Mouse (Mus musculus) gastrocnemius, postnatal 14 days (tissue): ENCODE measurements around the gene Aff1. TPM values are rescaled to one million over a fixed set of nuclear protein-coding genes. Genes with fewer than 3 reads are reported as not detected.

Source experiments
- DNase-seq: peaks from one replicate; pipeline ENCODE4 v3.0.0; 2021; ENCODE audit warnings: mixed read lengths
- intact Hi-C: fragments of 180-260 bp; cut with DNase I; formaldehyde crosslinking; loops from one replicate; pipeline ENCODE4 v1.15.1; 2025; ENCODE audit warnings: low total_unique reads
- total RNA-seq, 2 experiments: library from RNA; stranded (reverse); gene quantifications; 2 replicates each; pipeline ENCODE4 v1.2.3; 2021

Gene Aff1
- total RNA-seq, 2 experiments from 2014 or later: 26.3 to 45.5 TPM

DNA sequence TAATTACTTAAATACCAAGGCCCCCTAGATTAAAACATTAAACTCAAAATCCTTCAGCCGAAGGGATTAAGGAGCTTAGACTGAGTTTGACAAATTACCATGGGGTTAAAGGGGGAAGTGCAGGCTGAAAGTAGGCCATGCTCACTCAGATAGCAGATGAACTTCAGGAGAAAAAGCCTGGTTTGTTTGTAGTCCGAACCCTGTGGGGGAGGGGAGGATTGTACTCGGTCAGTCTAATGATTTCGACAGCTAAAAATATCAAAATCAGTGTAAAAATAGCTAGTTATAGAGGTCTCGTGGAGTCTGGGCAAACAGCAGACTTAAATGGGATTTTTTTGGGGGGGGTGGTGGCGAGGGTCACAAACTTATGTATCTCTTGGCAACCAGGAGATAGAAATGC is 96.3 kb downstream of the Aff1 start:
- no peak for DNase-seq
- intact Hi-C loops: no loop called here

DNA sequence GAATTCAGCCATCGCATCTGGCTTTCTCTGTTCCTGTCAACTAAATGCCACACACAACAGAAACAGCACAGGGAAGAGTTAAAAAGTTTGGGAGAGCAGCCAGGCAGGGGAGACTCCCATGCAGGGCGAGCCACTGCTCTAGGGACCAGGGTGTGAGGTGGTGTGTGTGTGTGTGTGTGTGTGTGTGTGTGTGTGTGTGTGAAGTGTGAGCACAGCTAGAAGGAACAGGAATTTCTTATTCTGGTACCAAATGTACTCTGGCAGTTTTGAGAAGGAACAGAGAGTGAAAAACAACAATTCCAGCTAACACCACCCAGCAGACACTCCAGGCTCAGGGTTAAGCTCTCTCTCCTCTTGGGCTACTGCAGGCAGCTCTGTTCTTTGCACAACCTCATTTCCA is 96.8 kb downstream of the Aff1 start:
- intact Hi-C loops: no loop called here

DNA sequence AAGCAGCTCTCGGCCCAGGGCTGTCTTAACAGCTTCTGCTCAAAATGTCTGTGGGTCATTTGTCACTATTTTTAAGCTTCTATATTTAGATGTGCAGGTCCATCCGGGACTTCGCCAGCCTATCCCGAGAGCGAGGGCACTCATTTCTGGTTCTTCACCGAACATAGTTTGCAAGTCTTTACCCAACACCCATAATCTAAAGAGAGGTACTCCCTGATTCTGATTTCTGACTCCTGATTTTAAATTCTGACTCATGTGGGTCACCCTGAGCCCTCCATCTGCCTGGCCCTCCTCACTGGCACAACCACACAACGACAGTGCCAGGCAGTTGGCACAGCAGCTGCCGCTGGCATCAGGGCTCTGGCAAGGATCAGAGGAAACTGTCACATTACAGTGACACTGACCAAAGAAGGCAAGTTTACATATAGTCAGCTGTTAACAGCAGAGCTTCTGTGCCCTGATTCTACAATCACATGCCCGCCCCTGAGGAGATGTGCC is 97.5 kb downstream of the Aff1 start:
- peak; percentile 78 for DNase-seq
- intact Hi-C loops: no loop called here

More for the DNA sequence above, 96.8 kb downstream of the Aff1 start:
- peak; percentile 56 for DNase-seq

DNA sequence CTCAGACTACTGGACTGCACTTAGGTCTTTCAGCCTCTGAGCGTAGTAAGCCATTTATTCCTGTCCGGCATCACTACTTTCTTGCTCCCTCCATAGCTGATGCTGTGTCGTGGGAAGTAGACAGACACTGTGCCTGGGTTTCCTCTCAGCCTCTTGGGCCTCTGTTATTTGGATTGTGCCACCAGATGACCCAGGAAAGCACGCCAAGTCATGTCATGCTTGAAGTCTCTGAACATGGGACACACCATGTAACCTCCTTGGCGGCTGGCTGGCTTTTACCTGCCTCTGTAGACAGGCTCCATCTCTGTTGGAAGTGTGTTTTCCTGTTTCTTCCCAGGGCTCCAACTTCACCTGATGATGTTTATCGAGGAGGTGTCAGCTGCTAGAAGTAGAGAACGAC is 99.6 kb downstream of the Aff1 start:
- intact Hi-C loops: no loop called here
- DNase-seq: no peak

DNA sequence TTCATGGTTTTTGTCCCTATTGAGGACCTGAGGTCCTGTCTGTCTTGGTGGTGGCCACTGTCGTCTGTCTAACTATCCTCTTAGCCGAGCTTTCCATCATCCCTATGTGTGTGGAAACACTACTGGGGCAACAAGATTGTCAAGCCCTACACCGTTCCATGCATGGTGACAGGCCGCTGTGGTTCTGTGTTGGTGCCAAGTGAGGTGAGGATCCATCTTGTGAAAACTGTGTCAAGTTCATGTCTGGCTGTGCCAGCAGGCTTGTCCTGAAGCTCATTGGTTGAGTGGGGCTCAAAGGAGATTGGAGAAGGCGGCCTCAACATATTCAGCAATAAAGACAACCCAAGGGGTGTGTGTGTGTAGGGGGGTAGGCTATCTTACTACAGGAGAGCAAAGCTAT is 102.9 kb downstream of the Aff1 start:
- no peak for DNase-seq
- intact Hi-C loops: no loop called here

DNA sequence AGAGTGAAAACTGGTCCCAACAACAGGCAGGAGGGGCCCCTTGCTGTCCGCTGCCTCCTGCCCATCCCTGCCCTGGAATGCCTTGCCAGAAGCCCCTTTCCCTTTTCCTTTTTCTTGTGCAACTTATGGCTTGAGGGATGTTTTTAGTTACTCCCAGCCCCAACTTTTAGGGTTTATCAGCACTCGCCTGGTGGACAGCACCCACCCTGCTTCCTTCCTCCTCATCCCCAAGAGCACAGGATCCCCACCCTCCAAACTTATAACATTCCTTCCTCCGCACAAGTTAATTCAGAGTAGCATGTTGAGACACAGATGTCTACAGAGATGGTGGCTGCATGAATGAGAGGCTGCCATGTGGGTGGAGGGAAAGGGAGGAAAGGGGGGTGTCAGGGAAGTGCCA is 103.9 kb downstream of the Aff1 start:
- no peak for DNase-seq

DNA sequence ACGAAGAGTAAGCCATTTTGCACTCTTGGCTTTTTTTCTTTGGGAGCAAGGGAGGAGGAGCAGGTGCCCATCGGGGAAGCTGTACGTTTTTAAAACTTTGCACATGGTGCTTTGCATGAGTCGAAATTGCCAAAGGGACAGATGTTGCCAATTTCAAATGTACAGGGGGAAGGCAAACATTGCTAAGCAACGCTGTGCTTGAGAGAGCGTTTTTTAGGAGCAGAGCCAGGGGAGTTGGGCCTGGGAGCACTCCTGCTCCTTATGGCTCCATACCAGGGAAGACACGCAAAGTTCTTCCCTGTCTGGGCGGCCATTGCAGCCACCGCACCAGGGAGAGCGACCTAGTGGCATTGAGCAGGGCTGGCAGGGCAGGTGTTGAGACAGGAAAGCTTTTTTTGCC is 105.6 kb downstream of the Aff1 start:
- DNase-seq: no peak
- intact Hi-C loops: no loop called here

More for the DNA sequence above, 103.9 kb downstream of the Aff1 start:
- intact Hi-C loops: no loop called here

DNA sequence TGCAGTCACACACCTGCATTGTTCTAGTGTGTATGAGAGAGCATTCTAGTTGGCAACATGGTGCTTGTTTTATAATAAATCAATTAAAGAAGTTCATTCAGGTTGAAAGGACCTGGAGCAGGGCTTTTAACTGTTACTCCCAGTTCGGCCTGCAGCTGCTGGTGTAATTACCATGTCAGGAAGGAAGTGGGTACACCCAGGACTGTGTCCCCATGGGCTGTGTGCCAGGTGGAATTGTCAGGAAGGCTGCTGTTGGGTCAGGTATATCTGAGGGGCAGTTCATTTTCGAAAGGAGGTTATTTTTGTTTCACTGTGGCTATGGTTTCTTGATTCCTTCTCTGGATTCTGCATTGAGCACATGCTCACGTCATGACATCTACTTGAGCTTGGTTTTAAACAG is 107.3 kb downstream of the Aff1 start:
- intact Hi-C loops: no loop called here

DNA sequence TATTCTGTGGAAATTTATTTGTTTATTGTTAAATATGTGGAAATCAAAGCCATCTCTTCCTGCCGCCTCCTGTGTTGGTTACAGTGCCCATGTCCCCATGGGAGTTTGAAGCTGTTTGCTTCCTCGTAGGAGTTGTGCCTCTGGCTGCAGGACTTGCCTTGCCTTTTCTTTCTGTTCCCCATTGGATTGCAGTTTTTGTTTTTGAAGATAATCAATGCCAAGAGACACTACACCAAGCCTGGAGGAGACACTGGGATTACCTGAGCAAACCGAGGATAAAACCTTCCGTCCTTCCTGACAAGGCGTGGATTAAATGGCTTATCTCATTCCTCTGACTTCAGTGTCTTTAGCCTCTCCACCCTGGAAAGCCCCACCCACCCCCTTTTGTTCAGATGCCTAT is 107.8 kb downstream of the Aff1 start:
- intact Hi-C loops: no loop called here
- DNase-seq: no peak

More for the DNA sequence above, 107.3 kb downstream of the Aff1 start:
- DNase-seq: no peak

DNA sequence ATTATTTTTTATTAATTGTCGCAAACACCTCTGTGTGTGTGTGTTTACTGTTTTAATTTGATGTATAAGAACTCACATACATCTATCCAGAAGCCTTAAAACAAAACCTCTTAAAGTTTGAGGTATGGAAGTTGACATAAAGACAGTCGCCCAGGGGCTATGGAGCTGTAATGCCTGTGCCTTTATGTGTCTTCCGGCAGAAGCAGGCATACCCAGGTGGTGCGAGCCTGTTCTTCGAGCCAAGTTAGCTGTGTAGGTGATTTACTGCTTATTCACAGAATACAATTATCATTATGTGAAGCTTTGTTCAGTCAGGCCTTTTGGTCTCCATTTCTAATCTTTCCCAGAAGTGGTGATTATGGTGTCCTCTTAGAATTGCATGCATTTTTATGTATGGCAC is 111.2 kb downstream of the Aff1 start:
- intact Hi-C loops: no loop called here
- DNase-seq: no peak

DNA sequence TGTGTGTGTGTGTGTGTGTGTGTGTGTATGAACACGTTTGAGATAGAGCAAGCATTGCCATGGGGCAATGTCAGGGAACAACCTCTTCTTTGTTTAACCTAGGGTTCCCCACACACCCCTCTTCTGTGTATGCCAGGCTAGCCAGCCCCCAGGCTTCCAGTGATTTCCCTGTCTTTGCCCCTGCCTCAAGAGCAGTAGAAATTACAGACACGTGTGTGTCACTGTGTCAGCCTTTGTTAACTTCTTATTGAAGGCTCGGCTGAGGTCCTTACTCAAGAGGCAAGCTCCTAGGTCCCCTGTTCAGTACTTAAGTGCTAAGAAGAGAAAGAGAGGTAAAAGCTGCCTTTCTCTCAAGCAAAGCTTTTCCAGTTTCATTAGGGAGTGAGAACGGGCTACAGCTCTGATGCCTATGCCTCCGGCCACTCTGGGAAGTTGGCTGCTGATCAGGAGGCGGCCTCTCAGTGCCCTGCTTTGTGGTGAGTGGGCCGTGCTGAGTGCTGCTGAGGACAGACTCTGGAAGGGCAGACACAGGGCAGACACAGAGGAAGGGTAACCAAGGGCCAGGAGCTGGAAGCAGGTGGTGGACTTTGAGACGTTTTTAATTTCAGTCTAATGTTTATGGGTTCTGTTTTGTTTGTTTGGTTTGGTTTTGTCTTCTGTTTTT is 111.9 kb downstream of the Aff1 start:
- intact Hi-C loops: no loop called here
- peak; percentile 68 for DNase-seq

DNA sequence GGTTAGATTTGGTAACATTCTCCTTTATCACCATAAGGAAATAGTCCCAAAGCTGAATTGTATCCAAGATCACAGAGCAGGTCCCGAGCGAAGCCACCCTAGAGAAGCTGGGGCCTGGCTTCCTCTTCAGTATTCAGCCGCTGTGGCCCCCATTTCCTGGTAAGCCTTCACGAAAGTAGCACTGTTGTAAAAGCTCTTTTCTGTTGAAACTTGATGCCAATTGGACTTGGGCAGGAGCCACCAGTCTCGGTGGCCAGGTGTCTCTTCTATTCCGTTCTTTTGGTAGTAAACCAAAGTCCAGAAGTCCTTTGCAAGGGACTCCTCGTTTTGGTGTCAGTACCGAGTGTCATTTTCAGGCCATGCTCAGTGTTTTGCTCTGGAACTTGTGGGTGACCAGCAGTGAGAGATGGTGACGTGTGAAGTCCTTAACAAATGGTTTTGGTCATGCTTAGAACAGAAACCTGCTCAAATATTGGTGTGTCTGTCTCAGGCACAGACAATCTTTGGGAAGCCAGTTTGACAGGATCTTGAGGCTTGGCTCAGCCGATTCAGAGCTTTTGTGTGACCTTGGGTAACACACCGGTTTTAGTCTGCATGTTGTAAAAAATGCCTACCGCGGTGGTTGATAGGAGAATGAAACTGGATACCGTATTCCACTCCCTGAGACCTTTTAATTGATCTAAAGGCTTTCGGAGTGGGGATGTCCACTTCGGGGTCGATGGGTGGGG is 114.8 kb downstream of the Aff1 start:
- intact Hi-C loops: no loop called here
- DNase-seq: no peak

DNA sequence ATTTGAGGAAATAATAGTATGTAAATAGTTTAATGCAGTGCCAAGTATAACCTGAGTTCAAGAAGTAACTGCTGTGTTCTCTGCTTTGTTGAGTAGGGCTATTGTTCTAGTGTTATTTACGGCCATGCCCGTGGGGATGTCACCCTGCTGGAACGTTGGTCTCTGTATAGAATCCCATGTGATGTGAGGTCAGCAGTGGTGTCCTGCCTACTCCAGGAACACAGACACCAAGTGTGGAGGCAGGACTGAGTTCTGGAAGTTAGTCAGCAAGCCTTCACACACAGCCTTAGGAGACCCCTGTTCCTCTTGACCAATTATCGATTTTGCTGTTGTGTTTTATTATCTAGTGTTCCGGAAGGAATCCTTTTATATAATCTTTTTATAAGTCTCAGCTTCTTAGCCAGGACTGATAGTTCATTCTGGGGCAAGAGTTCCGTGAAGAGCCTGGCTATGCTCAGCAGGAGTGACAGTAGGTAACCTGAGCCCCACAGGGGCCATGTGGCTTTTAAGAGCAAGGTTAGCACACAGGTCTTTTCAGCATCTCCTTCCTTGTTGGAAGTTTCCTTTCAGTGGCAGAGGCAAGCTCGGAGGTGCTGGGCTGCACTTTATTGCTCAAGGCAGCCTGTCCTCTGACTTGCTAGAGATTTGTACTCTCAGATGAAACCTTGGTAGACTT is 115.6 kb downstream of the Aff1 start:
- intact Hi-C loops: no loop called here
- DNase-seq: no peak

DNA sequence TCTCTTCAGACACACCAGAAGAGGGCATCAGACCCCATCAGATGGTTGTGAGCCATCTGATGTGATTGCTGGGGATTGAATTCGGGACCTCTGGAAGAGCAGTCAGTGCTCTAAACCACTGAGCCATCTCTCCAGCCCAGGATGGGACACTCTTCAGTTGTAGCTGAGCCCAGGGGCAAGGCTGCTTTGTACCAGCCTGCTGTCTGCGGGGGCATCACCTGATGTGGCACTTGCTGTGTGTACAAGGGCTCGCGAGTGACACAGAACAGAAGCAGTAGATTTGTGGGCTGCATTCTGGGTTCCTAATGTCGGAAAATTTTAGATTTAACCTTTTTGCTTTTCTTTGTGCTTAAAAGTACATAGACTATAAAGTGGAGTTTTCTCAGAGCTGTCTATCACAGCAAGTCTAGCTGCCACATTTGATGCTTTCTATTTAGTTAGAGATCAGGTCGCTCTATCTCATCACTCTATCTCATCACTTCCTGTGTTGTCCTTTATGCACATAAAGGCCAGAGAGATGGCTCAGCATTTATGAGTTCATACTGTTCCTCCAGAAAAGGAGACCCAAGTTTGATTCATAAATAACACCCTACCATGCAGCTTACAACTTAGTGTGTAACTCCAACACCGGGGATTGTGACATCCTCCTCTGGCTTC is 117.6 kb downstream of the Aff1 start:
- intact Hi-C loops: no loop called here
- DNase-seq: no peak

DNA sequence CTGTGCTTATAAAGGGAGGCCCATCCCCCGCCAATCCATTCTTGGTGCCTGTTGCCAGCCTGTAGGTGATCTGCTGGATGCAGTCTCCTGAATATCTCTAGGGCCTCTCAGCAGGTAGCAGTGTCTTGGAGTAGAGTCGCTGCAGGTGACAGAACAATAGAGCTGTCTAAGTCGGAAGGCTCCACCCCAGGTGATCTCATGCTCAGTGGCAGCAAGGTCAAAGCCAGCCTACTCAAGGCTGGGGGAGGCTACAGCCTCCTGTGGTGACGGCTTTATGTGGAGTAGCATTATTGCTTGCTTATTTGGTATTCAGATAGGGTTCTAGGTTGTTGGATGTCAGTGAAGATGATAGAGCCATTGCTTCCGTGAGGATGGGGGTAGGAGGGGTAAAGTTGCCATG is 121.1 kb downstream of the Aff1 start:
- intact Hi-C loops: no loop called here
- DNase-seq: no peak

DNA sequence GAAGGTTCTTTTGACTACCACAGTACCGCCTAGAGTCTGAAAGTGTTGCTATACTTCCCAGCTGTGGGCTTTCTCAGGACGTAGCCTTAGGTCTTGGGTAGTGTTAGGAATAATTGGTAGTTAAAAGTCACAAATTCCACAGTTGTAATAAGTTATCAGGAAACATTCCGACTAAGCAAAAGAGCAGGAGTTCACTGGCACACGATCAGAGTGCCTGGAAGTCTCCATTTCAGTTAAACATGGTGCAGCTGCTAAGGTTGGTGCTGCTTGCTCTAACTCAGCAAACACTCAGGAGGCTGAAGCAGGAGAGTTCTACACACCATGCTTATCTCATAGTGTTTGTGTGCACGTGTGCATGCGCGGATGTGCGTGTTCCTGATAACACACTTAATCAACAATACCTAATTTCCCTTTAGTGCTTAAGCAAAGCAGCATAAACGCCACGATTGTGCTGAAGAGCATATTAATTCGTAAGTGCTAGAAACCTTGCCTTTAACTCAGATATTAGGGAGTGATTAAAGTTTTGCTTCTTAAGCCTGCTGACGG is 121.9 kb downstream of the Aff1 start:
- intact Hi-C loops: no loop called here
- DNase-seq: no peak

DNA sequence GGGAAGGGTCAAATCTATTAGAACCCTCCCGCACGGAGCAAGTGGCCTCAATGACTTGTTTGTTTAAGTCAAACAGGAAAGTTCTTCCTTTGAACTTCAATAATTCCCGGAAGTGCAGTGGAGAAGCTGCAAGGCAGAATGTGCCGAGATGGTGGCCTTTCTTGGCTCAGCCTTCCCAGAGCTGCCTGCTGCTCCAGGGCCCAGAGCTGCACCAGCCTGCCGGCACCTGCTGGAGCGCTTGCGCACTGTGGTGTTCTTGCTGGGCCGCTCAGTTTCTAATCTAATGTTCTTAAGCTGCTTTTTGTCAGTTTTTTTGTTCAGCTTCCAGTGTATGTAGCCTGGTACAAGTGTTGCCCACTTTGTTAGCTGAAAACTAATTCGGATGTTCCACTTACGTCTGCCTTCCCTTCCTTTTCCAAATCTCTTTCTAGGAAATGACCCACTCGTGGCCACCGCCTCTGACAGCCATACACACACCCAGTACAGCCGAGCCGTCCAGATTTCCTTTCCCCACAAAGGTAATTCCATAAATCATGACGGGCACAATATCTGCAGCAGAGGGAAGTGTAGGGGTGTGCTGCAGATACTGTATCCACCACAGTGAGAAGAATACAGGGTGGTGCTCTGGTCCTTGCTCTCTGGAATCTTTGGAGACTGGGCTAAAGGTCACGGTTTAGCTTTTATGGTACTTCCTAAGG is 122.5 kb downstream of the Aff1 start:
- intact Hi-C loops: loop anchor here (5.0 kb wide), 1 partner anchor 72 kb away; no protein-coding TSS in a partner anchor
- DNase-seq: no peak

DNA sequence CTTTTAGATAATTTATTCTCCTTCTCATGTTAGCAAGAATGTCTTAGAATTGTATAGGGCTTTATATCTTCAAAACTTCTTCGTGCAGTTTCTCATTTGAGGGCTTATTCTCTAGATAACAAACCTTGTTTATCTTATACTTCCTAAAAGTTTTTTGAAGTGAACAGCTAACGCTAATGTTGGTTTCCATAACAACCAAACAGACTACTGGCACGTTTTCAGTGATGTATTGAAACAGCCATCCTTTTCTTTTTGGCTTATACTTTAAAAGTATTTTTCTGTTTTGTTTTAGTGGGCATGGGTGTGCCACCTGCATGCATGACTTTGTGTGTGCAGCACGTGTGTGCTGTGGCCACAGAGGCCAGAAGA is 123.1 kb downstream of the Aff1 start:
- no peak for DNase-seq
- intact Hi-C loops: loop anchor here (5.0 kb wide), 1 partner anchor 73 kb away; no protein-coding TSS in a partner anchor

DNA sequence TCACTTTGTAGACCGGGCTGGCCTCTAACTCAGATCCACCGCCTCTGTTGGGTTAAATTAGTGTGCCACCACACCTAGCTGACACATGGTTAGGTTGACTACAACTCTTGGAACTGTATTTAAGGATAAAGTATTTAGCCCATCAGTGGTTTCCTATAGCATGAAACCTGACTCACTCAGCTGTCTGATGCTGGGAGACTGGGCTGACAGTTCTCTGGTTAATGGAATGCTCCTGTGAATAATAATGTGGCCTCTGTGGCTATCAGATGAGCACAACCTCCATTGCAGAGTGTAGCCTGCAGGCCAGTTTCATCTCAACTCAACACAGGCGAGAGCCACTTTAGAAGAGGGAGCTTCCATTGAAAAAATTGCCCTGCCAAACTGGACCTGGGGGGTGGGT is 124.5 kb downstream of the Aff1 start:
- intact Hi-C loops: loop anchor here (5.0 kb wide), 1 partner anchor 74 kb away; no protein-coding TSS in a partner anchor
- no peak for DNase-seq
